Mouse (Mus musculus): Measurements from ENCODE around the gene Cask. TPM values are rescaled to one million over a fixed set of nuclear protein-coding genes. Genes with fewer than 3 reads are reported as not detected.

The Cask gene
- polyA plus RNA-seq, 1 experiment = 1.3 TPM

GRCm38 (mm10) chrX:13847502-13847851, 3.7 kb downstream of the Cask start:
- H3K4me1 ChIP-seq (replicated peaks; ENCODE audit: control insufficient read depth, insufficient read depth, low read length) = peaks cover 6% of the 10 kb centered on the region
- DNase-seq = peak; percentile 1
- H3K27ac ChIP-seq (ENCODE audit: control insufficient read depth, insufficient read depth, low read length) = no peak overlapping the region
- WGBS = 11% methylated on average over 7 of the region's 7 CpGs
- no peak for TF ChIP-seq CTCF (IDR thresholded peaks at IDR 0.05; ENCODE audit: borderline replicate concordance, control insufficient read depth, extremely low read depth, insufficient read depth, low read length, poor library complexity)
- no peak for TF ChIP-seq POLR2A (IDR thresholded peaks at IDR 0.05; ENCODE audit: control insufficient read depth, extremely low read depth, insufficient read depth, low read length, poor library complexity)
- H3K4me3 ChIP-seq (ENCODE audit: control insufficient read depth, insufficient read depth, low read length) = peak overlapping the region; percentile 74; the same call in 1 of the 2 replicates
- no peaks in the 10 kb centered on the region for H3K36me3 ChIP-seq (ENCODE audit: control insufficient read depth, insufficient read depth, low read length)
- no peaks in the 10 kb centered on the region for H3K27me3 ChIP-seq (ENCODE audit: control insufficient read depth, insufficient read depth, low read length)

GRCm38 (mm10) chrX:13846653-13847501, 4.3 kb downstream of the Cask start:
- WGBS = 3% methylated on average over 32 of the region's 59 CpGs
- peak overlapping the region; percentile 74 for H3K4me3 ChIP-seq (ENCODE audit: control insufficient read depth, insufficient read depth, low read length)

GRCm38 (mm10) chrX:13845858-13846652, 5.1 kb downstream of the Cask start:
- no peak overlapping the region for H3K27ac ChIP-seq (ENCODE audit: control insufficient read depth, insufficient read depth, low read length)
- 4% methylated on average over 85 of the region's 100 CpGs for WGBS
- TF ChIP-seq POLR2A (IDR thresholded peaks at IDR 0.05; ENCODE audit: control insufficient read depth, extremely low read depth, insufficient read depth, low read length, poor library complexity) (no peak), CTCF (IDR thresholded peaks at IDR 0.05; ENCODE audit: borderline replicate concordance, control insufficient read depth, extremely low read depth, insufficient read depth, low read length, poor library complexity) (no peak)
- H3K36me3 ChIP-seq (ENCODE audit: control insufficient read depth, insufficient read depth, low read length) = no peaks in the 10 kb centered on the region
- DNase-seq = peak; percentile 24
- peak overlapping the region; percentile 74 for H3K4me3 ChIP-seq (ENCODE audit: control insufficient read depth, insufficient read depth, low read length)
- no peaks in the 10 kb centered on the region for H3K27me3 ChIP-seq (ENCODE audit: control insufficient read depth, insufficient read depth, low read length)
- peaks cover 6% of the 10 kb centered on the region for H3K4me1 ChIP-seq (replicated peaks; ENCODE audit: control insufficient read depth, insufficient read depth, low read length)

More at GRCm38 (mm10) chrX:13846653-13847501, 4.3 kb downstream of the Cask start:
- Histone ChIP-seq H3K4me1 (replicated peaks; ENCODE audit: control insufficient read depth, insufficient read depth, low read length) (peaks cover 6% of the 10 kb centered on the region), H3K27me3 (ENCODE audit: control insufficient read depth, insufficient read depth, low read length) (no peaks in the 10 kb centered on the region), H3K36me3 (ENCODE audit: control insufficient read depth, insufficient read depth, low read length) (no peaks in the 10 kb centered on the region), H3K27ac (ENCODE audit: control insufficient read depth, insufficient read depth, low read length) (no peak overlapping the region)
- TF ChIP-seq CTCF (IDR thresholded peaks at IDR 0.05; ENCODE audit: borderline replicate concordance, control insufficient read depth, extremely low read depth, insufficient read depth, low read length, poor library complexity) (peak; percentile 41; the same call in 1 of the 2 replicates), POLR2A (IDR thresholded peaks at IDR 0.05; ENCODE audit: control insufficient read depth, extremely low read depth, insufficient read depth, low read length, poor library complexity) (0 out of 2 replicates have a peak, but pooled peaks have one; percentile 30)
- DNase-seq = peak; percentile 83

GRCm38 (mm10) chrX:13845141-13845857, 5.9 kb downstream of the Cask start:
- 2% methylated on average over 22 of the region's 22 CpGs for WGBS
- H3K4me3 ChIP-seq (ENCODE audit: control insufficient read depth, insufficient read depth, low read length) = peak overlapping the region; percentile 74

GRCm38 (mm10) chrX:13822792-13823191, 28.4 kb downstream of the Cask start:
- Histone ChIP-seq H3K36me3 (ENCODE audit: control insufficient read depth, insufficient read depth, low read length) (no peaks in the 10 kb centered on the region), H3K4me3 (ENCODE audit: control insufficient read depth, insufficient read depth, low read length) (no peak overlapping the region), H3K4me1 (replicated peaks; ENCODE audit: control insufficient read depth, insufficient read depth, low read length) (no peaks in the 10 kb centered on the region), H3K27ac (ENCODE audit: control insufficient read depth, insufficient read depth, low read length) (no peak overlapping the region), H3K27me3 (ENCODE audit: control insufficient read depth, insufficient read depth, low read length) (no peaks in the 10 kb centered on the region)
- TF ChIP-seq POLR2A (IDR thresholded peaks at IDR 0.05; ENCODE audit: control insufficient read depth, extremely low read depth, insufficient read depth, low read length, poor library complexity) (no peak), CTCF (IDR thresholded peaks at IDR 0.05; ENCODE audit: borderline replicate concordance, control insufficient read depth, extremely low read depth, insufficient read depth, low read length, poor library complexity) (no peak)
- 95% methylated on average over 1 of the region's 1 CpGs for WGBS
- DNase-seq = no peak

More at GRCm38 (mm10) chrX:13845141-13845857, 5.9 kb downstream of the Cask start:
- no peaks in the 10 kb centered on the region for H3K36me3 ChIP-seq (ENCODE audit: control insufficient read depth, insufficient read depth, low read length)
- H3K27ac ChIP-seq (ENCODE audit: control insufficient read depth, insufficient read depth, low read length) = no peak overlapping the region
- no peak for DNase-seq
- peaks cover 6% of the 10 kb centered on the region for H3K4me1 ChIP-seq (replicated peaks; ENCODE audit: control insufficient read depth, insufficient read depth, low read length)
- H3K27me3 ChIP-seq (ENCODE audit: control insufficient read depth, insufficient read depth, low read length) = no peaks in the 10 kb centered on the region
- no peak for TF ChIP-seq CTCF (IDR thresholded peaks at IDR 0.05; ENCODE audit: borderline replicate concordance, control insufficient read depth, extremely low read depth, insufficient read depth, low read length, poor library complexity)
- no peak for TF ChIP-seq POLR2A (IDR thresholded peaks at IDR 0.05; ENCODE audit: control insufficient read depth, extremely low read depth, insufficient read depth, low read length, poor library complexity)

GRCm38 (mm10) chrX:13798754-13799153, 52.4 kb downstream of the Cask start:
- H3K4me1 ChIP-seq (replicated peaks; ENCODE audit: control insufficient read depth, insufficient read depth, low read length) = no peaks in the 10 kb centered on the region
- 36% methylated on average over 2 of the region's 2 CpGs for WGBS
- no peak overlapping the region for H3K27ac ChIP-seq (ENCODE audit: control insufficient read depth, insufficient read depth, low read length)
- H3K4me3 ChIP-seq (ENCODE audit: control insufficient read depth, insufficient read depth, low read length) = no peak overlapping the region
- TF ChIP-seq CTCF (IDR thresholded peaks at IDR 0.05; ENCODE audit: borderline replicate concordance, control insufficient read depth, extremely low read depth, insufficient read depth, low read length, poor library complexity) = no peak
- TF ChIP-seq POLR2A (IDR thresholded peaks at IDR 0.05; ENCODE audit: control insufficient read depth, extremely low read depth, insufficient read depth, low read length, poor library complexity) = no peak
- H3K36me3 ChIP-seq (ENCODE audit: control insufficient read depth, insufficient read depth, low read length) = no peaks in the 10 kb centered on the region
- H3K27me3 ChIP-seq (ENCODE audit: control insufficient read depth, insufficient read depth, low read length) = no peaks in the 10 kb centered on the region
- no peak for DNase-seq
